Mouse (Mus musculus) B cell, adult 2 months (primary cell): ENCODE measurements around the gene Dok4.
"Not testable (repeated sequence)": the region's sequence is repeated elsewhere in the genome, so short reads cannot be mapped to it uniquely, and the experiment has no call there.

Source experiments
- DNase-seq, 2 experiments: peaks; one replicate each; pipeline ENCODE4 v3.0.0; 2022

The Dok4 gene

DNA sequence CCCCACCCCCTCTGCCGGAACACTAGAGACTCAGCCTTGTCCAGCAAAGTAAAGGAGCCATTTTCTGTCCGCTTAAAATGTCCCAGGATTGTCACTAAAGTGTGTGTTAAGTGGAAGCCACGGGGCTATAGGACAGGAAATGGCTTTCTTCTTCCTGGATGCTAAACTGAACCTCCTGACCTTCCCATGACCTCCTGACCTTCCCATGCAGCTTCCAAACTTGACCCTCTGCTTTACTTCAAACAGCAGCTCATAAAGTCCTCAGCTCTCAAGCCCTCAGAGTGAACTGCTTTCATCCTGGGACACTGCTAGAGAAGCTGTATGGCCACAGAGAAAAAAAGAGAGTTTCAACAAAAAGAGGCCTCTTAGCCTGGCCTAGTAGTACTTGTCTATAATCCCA is 690 bp upstream of the Dok4 start:
- DNase-seq, result no peak

DNA sequence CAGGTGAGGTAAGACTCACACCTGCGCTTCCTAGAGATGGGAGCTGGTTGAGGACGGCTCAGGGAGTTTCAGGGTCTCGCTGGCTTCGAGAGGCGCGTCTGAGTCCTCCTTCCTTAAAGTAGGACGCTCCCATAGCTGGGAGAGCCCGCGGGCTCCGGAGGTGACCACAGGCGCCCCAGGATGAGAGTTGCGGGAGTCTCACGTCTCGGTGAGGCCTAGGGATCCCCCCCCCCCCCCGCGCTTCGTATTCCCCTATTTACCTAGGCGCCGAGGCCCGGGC is 319 bp downstream of the Dok4 start:
- no peak for DNase-seq

DNA sequence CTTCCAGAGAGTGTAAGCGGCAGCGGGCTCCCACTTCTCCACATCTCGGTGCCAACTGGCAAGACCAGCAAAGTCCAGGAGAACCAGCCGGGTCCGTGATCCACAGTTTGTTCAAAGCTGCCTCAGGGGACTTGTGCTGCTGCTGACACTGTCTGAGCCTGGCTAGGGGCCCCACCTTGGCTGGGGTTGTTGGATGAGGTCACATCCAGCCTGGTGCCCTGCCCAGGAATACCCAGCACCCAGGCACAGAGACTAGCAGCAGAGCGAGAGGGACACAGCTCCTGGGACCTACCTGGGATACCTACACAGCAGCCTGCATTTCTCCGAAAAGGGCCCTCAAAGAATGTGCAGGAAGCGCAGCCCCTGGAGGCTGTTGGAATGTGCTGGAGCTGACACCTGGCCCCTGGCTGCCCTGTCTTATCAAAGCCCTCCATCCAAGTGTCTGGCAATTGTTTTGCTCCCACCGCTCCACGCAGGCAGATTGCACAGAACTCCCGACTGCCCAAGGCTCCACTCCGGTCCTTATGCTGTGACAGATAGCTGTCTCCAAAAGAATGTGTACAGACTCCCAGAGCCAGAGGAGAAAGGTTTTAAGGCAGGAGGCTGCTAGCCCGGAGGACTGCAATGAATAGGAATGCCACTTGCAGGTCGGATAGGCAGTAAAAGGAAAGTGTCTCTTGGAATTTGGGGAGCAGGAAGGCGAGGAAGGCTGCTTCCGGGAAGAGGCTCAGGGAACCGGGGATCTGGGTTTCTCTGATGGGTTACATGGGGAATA is 847 bp downstream of the Dok4 start:
- DNase-seq, result no peak

DNA sequence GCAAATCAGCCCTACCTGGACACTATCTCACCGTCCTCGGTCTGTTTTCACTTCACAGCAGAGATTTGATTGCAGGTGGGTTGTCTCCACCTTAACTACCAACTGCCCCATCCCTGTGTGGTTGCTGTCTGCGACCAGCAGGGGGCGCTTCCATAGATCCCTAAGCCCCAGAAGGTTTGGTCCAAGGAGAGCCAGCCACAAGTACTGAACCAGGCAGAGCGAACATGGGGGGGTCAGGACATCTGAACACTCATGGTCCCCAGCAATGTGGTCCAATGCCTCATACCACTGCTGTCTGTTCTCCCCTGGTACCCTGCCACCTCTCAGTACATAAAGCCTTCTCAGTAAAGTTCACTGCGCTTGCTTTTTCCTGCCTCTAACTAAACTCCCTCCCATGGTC is 1.8 kb downstream of the Dok4 start:
- peak; percentile 82 to 83 for DNase-seq

DNA sequence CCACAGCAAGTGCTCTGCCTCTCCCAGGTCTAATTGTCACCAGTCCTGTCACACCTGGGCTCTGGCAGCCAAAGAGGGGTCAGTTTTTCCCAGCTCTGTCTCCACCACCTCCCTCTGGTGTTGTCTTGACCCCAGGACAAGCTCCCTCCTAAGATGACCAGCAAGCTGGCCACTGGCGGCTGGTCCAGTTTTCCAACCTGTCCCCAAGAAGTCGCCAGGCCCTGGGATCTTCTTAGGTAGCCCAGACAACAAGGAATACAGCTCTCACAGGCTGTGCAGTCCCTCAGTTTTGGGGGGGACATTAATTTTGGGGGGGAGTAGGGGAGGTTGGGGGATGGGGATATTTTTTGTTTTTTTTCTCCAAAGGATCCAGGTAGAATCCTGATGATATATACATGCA is 3.6 kb downstream of the Dok4 start:
- no peak for DNase-seq

DNA sequence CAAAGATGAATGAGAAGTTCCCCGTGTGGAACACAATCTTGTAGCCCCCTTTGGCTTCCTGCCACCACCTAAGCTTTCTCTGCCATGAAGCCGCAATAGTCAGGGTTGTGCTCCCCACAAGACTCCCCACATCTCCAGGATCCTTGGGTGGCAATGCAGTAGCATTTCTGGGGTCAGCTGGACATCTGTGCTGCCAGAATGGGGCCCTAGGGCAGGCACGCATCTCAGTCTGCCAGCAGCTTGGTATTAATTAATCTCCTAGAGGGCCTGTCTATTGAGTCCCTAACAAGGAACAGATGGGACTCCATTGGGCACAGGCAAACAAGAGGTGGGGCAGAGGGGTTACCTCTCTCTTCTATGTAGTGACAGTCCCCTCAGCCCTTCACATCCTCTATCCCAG is 4.0 kb downstream of the Dok4 start:
- no peak for DNase-seq

DNA sequence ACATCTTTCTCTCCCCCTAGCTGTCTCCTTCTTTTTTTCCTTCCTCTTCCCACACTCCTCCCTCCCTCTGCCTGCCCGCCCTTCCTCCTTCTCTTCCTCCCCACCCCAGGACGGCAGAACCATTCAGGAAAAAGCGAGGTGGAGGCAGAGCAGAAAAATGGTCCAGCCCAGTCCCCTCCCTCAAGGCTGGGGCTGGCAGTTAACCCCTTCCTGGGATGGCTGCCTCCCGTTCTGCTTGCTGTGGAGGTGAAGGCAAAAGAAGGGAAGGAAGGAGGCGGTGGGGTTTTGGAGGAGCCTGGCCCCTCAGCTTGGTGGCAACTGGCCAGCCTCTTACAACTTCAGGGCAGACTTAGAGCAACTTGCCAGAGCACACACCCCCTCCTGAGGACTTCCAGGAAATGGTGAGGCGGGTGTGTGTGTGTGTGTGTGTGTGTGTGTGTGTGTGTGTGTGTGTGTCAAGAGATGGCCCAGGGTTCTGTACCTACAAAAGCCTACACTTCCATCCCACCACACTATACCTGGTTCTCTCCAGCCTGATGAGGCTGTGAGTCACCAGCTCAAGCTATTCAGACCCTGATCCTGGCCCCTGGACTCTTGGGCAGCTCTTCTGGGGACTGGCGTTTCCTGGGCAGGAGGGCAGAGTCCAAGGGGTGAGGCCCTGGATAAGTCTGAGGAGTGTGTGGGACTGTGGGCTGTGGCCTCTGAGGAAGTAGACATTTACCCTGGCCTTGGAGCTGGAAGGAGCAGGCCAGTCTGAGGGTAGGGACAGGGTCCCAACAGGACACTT is 4.8 kb downstream of the Dok4 start:
- no peak for DNase-seq

DNA sequence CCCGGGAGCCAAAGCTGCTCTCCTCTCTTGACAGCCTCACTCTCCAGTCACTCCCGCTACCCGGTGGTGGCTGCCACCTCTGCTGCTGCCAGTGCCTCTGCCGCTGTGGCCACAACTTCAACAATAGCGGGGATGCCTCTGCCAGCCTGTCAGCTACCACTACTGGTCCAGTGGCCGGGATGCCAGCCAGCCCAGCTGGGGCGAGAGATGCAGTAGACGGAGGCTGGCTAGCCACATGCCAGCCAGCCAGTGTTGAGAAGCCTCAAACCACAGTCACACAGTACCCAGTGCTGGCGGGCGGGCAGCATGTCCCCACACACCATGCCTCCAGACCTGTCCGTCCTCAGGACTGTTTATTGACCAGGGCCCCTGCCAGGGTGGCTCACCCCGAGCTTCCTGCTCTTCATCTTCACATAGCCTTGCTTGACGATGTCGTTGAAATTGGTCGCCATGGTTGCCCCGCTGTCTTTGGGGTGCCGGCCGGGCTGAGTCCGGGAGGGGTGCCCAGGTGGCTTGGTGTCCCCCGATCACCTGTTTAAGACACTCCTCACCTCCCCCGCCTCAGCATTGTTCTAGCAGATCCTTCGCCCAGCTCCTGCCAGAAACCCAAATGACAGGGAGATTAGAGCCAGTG is 5.5 kb downstream of the Dok4 start:
- DNase-seq, result no peak

DNA sequence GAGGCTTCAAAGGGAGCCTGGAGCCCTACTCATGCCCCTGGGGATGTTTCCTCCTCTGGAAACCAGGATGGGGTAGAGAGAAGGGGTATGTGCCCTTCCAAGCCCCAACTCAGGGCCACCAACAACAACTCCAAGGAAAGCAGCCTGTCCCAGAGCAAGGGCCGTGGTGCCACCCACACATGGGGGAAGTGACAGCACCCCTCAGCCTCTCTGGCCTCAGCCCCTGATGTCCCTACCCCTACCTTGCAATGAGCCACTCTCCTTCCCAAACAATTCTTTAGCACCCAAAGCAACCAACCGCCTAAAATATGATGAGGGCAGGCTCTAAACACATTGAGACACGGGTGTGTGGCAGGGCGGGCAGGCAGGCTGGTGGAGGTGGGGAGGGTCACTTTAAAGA is 6.1 kb downstream of the Dok4 start:
- no peak for DNase-seq

DNA sequence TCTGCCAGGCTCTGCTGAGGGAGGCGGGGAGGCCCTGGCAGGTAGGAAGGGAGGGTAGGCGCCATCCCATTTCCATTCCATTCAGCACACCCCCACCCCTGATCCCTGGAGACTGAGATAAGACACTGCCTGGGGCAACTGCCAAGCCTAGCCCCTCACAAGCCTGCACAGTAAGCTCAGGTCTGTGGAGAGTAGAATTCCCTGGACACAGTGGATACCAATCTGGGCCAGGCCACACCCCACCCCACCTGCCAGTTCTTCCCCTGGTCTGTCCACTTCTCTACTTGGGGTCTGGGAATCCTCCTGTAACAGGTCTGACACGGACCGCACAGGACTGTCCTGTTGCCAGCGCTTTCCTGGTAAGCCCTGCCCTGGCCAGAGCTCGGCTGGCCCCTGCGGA is 7.0 kb downstream of the Dok4 start:
- DNase-seq, result no peak

DNA sequence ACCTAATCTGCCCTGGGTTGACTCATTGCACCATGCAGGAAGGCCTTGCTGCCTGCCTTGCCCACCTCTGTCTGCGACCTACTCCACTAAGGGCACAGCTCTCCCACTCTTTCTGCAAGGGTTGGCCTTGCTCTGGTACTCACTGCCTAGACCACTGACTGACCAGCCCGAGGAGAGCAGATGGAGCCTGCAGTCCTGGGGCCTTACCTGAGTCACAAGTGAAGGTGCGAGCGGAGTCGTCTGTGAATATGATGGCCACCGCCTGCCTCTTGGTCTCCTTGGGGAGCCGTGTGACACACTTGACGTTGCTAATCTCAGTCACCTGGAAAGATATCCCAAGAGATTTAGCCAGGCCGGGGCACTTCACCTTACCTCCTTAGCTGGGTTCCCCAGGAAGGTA is 9.2 kb downstream of the Dok4 start:
- no peak for DNase-seq

DNA sequence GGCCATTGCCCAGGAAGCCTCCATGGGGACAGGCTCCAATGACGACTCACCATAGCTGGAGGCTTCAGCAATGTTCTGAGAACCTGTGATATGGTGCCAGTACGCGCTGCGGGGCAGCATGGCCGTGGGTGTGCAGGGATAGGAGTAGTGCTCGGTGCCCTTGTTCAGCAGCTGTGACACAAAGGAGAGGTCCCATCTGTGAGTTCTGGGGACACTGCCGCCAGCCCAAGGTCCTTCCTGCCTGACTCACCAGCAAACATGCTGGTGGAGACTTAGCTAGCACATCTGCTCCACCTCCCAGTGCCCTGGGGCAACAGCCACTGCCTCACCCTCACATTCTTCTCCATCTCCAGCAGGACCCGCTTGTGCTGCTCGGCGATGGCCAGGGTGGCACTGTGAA is 10.8 kb downstream of the Dok4 start:
- no peak for DNase-seq

DNA sequence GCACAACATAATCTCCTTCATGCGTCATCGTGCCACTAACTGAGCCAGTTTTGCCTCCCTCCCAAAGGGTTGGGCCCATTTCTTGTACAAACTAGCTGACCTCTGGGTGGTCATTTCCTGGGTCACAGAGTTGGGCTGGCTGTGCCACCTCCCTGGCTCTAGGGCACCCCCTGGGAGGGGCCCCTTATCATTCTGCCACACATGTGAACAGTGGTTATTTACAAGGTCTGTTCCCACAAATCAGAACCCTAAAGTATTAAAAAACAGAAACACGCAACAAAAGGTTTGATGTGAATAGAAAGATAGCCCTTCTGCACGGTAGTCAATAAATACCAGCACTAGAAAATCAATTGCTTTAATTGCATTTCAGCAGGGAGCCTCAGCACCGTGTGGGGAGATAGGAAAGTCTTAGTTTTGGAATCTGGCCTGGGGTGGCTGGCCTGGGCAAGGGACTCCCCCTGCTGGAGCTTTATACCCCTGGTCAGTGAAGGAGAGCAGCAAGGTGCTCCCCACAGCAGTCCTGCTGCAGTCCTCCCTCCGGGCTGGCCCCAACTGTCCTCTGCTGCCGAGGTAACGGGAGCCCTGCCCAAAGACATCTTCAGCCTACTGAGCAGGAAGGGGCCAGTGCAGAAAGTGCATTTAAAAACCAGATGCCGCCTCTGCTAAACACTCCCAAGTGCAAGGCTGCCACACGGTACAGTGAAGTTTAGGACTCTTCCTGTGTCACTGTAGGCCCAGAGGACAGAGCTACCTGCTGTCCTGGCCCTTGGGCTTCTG is 12.0 kb downstream of the Dok4 start:
- DNase-seq, result no peak

DNA sequence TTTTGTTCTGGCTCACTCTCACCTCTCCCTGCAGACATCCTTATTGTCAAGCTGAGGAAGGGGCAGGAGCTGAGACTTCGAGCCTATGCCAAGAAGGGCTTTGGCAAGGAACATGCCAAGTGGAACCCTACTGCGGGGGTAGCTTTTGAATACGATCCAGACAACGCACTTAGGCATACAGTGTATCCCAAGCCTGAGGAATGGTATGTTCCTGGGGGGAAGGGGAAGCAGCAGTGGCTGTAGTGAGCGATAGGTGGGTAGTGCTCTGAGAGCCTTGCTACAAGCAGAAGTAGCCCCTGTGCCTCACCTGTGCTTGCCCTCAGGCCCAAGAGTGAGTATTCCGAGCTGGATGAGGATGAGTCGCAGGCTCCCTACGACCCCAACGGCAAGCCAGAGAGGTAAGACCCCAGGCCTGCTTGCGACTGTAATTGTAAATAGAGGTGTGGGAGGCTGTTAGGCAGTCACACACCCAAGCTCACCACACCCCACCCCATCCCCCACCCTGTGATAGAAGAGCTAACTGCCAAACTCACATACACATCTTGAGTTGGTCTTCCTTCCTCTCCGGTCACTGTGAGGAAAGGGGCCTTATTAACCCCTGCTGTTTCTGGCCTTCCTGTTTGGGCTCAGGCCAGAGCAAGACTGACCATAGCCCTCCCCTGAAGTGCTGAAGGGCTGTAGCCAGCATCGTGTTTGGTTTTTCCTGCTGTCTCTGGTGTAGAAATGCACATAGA is 13.5 kb downstream of the Dok4 start:
- no peak for DNase-seq

DNA sequence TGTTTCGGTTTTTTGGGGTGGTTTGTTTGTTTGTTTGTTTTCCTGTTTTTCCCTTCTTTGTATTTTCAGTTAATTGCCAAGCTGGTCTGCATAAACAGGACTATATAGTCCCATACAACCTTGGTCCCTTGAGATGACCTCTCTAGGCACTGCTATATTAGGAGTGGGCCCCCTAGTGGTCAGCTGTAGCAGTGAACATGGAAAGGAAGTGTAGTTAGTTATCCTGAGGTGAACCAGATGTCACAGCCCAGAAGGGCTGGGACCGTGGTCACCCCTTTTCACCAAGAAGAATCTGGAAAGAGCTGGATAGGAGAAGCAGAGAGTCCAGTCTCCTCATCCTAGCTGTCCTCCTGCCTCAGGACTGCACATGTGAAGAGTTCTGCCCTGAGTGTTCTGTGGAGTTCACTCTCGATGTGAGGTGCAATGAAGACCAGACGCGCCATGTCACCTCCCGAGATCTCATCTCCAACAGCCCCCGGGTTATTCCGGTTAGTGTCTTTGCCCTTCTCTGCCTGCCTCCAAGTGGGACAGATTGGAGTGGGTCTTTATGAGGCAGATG is 14.7 kb downstream of the Dok4 start:
- DNase-seq, result peak; percentile 83 to 85

DNA sequence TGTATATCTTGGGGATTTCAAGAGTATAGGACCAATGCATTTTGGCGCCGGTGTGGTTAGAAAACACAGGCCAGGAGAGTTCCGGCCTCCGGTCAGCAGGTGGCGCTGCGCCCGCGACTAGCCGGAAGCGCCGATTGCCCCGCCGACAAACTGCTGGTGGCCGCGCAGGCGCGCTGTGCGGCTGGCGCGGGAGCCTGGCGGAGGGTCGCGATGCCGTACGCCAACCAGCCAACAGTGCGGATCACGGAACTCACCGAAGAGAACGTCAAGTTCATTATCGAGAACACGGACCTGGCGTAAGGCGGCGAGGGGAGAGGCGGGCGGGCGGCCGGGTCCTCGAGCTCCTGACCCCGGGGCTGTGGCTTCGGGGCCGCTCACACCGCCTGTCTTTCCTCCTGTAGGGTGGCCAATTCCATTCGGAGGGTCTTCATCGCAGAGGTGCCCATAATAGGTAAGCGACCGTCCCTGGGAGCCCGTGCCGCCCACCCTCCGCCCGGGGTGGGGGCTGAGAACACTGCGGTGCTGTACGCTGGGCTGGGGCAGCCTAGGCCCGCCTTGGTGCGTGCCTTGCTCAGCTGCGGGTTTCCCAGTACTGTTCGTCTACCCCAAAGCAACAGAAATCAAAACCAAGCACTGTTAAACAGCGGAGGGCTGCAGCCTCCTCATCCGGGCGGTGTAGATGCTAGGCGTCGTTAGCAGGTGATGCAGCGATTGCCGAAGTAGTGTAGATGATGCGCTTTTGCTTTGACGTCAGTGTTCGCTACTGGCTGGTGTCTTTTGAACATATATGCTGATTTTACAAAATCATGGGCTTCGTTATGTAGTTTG is 18.6 kb downstream of the Dok4 start, which contains the start of gene Polr2c:
Gene Polr2c, plus strand, starts transcription at position 105 of the 828 bp plus-strand sequence.
- peak; percentile 94 to 96 for DNase-seq

DNA sequence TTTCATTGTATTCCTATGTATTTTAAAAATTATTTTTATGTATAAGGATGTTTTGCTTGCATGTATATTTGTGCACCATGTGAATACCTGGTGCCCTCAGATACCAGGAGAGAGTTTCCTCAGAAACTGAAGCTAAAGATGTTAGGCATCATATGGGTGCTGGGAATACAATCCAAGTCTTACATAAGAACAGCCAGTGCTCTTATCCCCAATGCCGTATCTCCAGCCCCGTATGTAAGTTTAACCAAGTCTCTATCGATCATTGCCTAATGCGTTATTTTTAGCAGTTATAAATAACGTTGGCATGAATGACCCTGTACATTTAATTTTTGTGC is 19.2 kb downstream of the Dok4 start:
- DNase-seq, result no peak

DNA sequence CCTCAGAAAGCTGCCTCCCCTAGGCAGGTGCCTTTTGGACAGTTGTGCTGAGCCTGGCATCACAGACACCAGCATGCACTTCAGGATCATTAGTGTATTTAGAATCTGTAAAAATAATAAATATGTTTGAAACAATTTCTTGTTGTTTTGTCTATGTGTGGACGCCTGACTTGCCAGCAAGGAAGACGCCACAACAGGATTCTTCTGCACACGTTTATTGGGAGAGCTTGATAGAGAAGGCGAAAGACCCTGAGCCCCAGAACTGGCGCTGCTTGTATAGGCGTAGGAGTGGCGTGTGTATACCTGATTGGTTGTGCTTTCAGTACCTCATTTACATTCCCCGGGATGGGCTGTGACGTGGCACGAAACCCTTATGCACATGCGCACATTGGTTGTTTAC is 21.4 kb downstream of the Dok4 start:
- not testable (repeated sequence) for DNase-seq

DNA sequence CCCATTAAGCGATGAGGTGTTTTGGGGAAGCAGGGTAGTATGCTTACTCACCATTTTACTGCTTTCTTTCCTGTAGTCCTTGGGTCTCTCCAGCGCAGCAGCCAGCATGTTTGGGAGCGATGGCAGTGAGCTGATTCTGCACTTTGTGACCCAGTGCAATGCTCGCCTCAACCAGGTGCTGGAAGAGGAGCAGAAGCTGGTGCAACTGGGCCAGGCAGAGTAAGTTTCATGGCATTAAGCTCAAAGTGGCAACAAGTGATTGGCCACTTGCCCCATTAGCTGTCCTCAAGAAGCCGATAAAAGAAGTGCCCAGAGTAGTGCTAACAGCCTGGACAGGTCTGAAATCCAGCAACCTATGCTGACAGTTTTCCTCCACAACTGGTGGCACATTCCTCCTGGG is 26.1 kb downstream of the Dok4 start:
- DNase-seq, result no peak

DNA sequence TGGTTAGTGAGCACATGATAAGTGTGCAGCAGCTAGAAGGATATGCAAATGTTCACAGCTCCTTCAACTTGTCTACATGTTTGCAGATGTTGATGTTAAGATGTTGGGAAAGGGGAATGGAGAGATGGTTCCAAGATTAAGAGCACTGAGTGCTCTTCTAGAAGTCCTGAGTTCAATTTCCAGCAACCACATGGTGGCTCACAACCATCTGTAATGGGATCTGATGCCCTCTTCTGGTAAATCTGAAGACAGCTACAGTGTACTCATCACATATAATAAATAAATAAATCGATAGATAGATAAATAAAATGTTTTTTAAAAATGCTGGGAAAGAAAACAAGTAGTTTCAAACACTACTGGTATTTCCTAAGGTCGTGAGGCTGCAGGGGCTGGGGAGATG is 34.9 kb downstream of the Dok4 start:
- DNase-seq, result no peak

DNA sequence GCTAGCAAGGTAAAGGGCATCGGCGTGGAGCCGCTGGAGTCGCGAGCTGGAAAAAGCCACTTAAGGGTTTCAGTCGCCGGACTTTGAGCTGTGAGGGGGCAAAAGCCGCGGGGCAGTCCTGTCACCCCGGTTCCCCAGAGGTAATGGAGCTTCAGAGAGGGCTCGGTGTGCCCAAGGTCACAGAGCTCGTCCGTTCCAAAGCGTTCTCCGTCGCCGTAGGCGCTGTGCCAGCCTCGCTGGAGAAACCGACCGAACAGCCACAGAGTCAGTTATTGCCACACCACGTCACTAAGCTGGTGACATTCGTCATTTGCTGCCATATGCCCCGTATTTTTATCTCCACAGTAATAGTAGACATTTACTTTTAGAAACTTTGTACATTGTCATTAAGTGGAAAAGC is 37.5 kb downstream of the Dok4 start:
- DNase-seq, result no peak
